Mouse (Mus musculus) hindbrain, embryonic 14.5 days (tissue): ENCODE measurements at regions not wholly inside any gene's neighbourhood (a gene's known extent, or its start where the extent isn't known, plus 50 kb on each side); places are given as distances from the start of the nearest gene placed in this dataset.
A peak's percentile ranks its signal among the peaks of the same experiment; 100 is the strongest.

Experiments used
- ATAC-seq: fragments of 200-750 bp; cut with Nextera tagmentation; 2 replicates; pipeline ENCODE4 v1.8.0; 2017; ENCODE audit warnings: moderate number of reproducible peaks, mild to moderate bottlenecking, moderate TSS enrichment, moderate library complexity; ENCODE audit not compliant: low FRiP score
- DNase-seq: peaks from one replicate; pipeline ENCODE4 v3.0.0-alpha.2; 2015; ENCODE audit warnings: low spot score
- H3K27ac ChIP-seq: fragments of 300-500 bp; sonication (generic); 2 replicates; pipeline ENCODE4 v1.5.1; 2014; ENCODE audit warnings: mild to moderate bottlenecking, moderate library complexity
- H3K27me3 ChIP-seq: fragments of 300-500 bp; sonication (generic); 2 replicates; pipeline ENCODE4 v1.6.1; 2014; ENCODE audit warnings: mild to moderate bottlenecking, low read length, mixed read lengths; ENCODE audit not compliant: control insufficient read depth, insufficient read depth
- H3K36me3 ChIP-seq: fragments of 300-500 bp; sonication (generic); replicated peaks from 2 replicates; pipeline ENCODE4 v1.6.1; 2014; ENCODE audit not compliant: control insufficient read depth, insufficient read depth
- H3K4me1 ChIP-seq: fragments of 300-500 bp; sonication (generic); replicated peaks from 2 replicates; pipeline ENCODE4 v1.6.1; 2014; ENCODE audit warnings: antibody characterized with exemption, low read length, mixed read lengths; ENCODE audit not compliant: control insufficient read depth, insufficient read depth
- H3K4me2 ChIP-seq: fragments of 300-500 bp; sonication (generic); replicated peaks from 2 replicates; pipeline ENCODE4 v1.6.1; 2014; ENCODE audit warnings: mild to moderate bottlenecking, moderate library complexity
- H3K4me3 ChIP-seq: fragments of 300-500 bp; sonication (generic); replicated peaks from 2 replicates; pipeline ENCODE4 v1.5.1; 2014; ENCODE audit warnings: mild to moderate bottlenecking, low read length
- H3K9ac ChIP-seq: fragments of 300-500 bp; sonication (generic); 2 replicates; pipeline ENCODE4 v1.6.1; 2014
- H3K9me3 ChIP-seq: fragments of 300-500 bp; sonication (generic); 2 replicates; pipeline ENCODE4 v1.6.1; 2016; ENCODE audit warnings: low read length; ENCODE audit not compliant: control insufficient read depth
- WGBS: fragments of 180-500 bp; shearing (Covaris S2); extraction: QIAGEN DNeasy Blood & Tissue Kit; methylation state at CpG from one replicate; pipeline ENCODE4 v1.1.7; 2014; 5-methylcytosine and 5-hydroxymethylcytosine counted together

GRCm38 (mm10) chr6:51667022-51667421 lies 143.3 kb downstream of the Snx10 start:
- Histone ChIP-seq H3K9ac (no peak overlapping the region), H3K9me3 (peaks cover 14% of the 10 kb centered on the region; the same call in 1 of the 2 replicates), H3K4me2 (no peak overlapping the region), H3K4me3 (no peak overlapping the region), H3K36me3 (no peaks in the 10 kb centered on the region), H3K27ac (no peak overlapping the region), H3K27me3 (no peaks in the 10 kb centered on the region), H3K4me1 (no peaks in the 10 kb centered on the region)
- WGBS, result 87% methylated on average over 3 of the region's 3 CpGs
- ATAC-seq (no peak), DNase-seq (no peak)

- peak; percentile 43; the same call in 1 of the 2 replicates for ATAC-seq
- Histone ChIP-seq H3K27ac (peak overlapping the region; percentile 61), H3K4me2 (peak overlapping the region; percentile 14; the same call in 1 of the 2 replicates), H3K9me3 (no peaks in the 10 kb centered on the region), H3K27me3 (no peaks in the 10 kb centered on the region), H3K9ac (no peak overlapping the region), H3K4me1 (peaks cover 17% of the 10 kb centered on the region), H3K4me3 (no peak overlapping the region), H3K36me3 (no peaks in the 10 kb centered on the region)
- WGBS, result 43% methylated on average over 13 of the region's 13 CpGs
- DNase-seq, result peak; percentile 59
These were observed 151.7 kb downstream of the Snx10 start for GRCm38 (mm10) chr6:51675342-51675945.

GRCm38 (mm10) chr6:51677162-51677996 lies 153.7 kb downstream of the Snx10 start:
- ATAC-seq, result no peak
- H3K27ac ChIP-seq, result peak overlapping the region; percentile 61
- 83% methylated on average over 12 of the region's 12 CpGs for WGBS

GRCm38 (mm10) chr6:51678743-51679142 lies 155.0 kb downstream of the Snx10 start:
- no peaks in the 10 kb centered on the region for H3K9me3 ChIP-seq
- WGBS, result 95% methylated on average over 3 of the region's 3 CpGs
- ATAC-seq (no peak), DNase-seq (no peak)
- H3K27ac ChIP-seq, result no peak overlapping the region
- H3K4me2 ChIP-seq, result no peak overlapping the region
- no peaks in the 10 kb centered on the region for H3K27me3 ChIP-seq
- no peaks in the 10 kb centered on the region for H3K36me3 ChIP-seq
- no peak overlapping the region for H3K4me3 ChIP-seq
- H3K4me1 ChIP-seq, result peaks cover 17% of the 10 kb centered on the region
- H3K9ac ChIP-seq, result no peak overlapping the region

More at GRCm38 (mm10) chr6:51677162-51677996, 153.7 kb downstream of the Snx10 start:
- DNase-seq, result no peak
- H3K27me3 ChIP-seq, result no peaks in the 10 kb centered on the region
- H3K4me3 ChIP-seq, result no peak overlapping the region
- no peaks in the 10 kb centered on the region for H3K36me3 ChIP-seq
- no peaks in the 10 kb centered on the region for H3K9me3 ChIP-seq
- no peak overlapping the region for H3K4me2 ChIP-seq
- no peak overlapping the region for H3K9ac ChIP-seq
- H3K4me1 ChIP-seq, result peaks cover 17% of the 10 kb centered on the region

- WGBS, result 80% methylated on average over 10 of the region's 10 CpGs
- Histone ChIP-seq H3K4me1 (peaks cover 16% of the 10 kb centered on the region), H3K9me3 (no peaks in the 10 kb centered on the region), H3K4me3 (no peak overlapping the region), H3K36me3 (no peaks in the 10 kb centered on the region), H3K9ac (no peak overlapping the region), H3K27me3 (no peaks in the 10 kb centered on the region), H3K27ac (no peak overlapping the region), H3K4me2 (no peak overlapping the region)
- ATAC-seq, result no peak
- no peak for DNase-seq
These were observed 156.6 kb downstream of the Snx10 start for GRCm38 (mm10) chr6:51680239-51680857.

GRCm38 (mm10) chr6:51683131-51683530 lies 159.4 kb downstream of the Snx10 start:
- H3K36me3 ChIP-seq, result no peaks in the 10 kb centered on the region
- H3K9ac ChIP-seq, result no peak overlapping the region
- no peaks in the 10 kb centered on the region for H3K4me1 ChIP-seq
- ATAC-seq (no peak), DNase-seq (no peak)
- no peak overlapping the region for H3K4me2 ChIP-seq
- H3K9me3 ChIP-seq, result no peaks in the 10 kb centered on the region
- H3K27ac ChIP-seq, result no peak overlapping the region
- WGBS, result 95% methylated on average over 5 of the region's 5 CpGs
- no peak overlapping the region for H3K4me3 ChIP-seq
- no peaks in the 10 kb centered on the region for H3K27me3 ChIP-seq

GRCm38 (mm10) chr6:51685651-51686287 lies 162.1 kb downstream of the Snx10 start:
- no peak overlapping the region for H3K4me3 ChIP-seq
- no peak overlapping the region for H3K9ac ChIP-seq
- H3K4me2 ChIP-seq, result no peak overlapping the region
- no peaks in the 10 kb centered on the region for H3K36me3 ChIP-seq
- DNase-seq, result no peak
- no peaks in the 10 kb centered on the region for H3K27me3 ChIP-seq
- H3K4me1 ChIP-seq, result no peaks in the 10 kb centered on the region
- 66% methylated on average over 8 of the region's 8 CpGs for WGBS
- no peak for ATAC-seq
- no peak overlapping the region for H3K27ac ChIP-seq
- no peaks in the 10 kb centered on the region for H3K9me3 ChIP-seq

- Histone ChIP-seq H3K27me3 (no peaks in the 10 kb centered on the region), H3K27ac (no peak overlapping the region), H3K4me1 (no peaks in the 10 kb centered on the region), H3K9ac (no peak overlapping the region), H3K36me3 (no peaks in the 10 kb centered on the region), H3K4me3 (no peak overlapping the region), H3K4me2 (no peak overlapping the region), H3K9me3 (no peaks in the 10 kb centered on the region)
- ATAC-seq (no peak), DNase-seq (no peak)
- 87% methylated on average over 13 of the region's 13 CpGs for WGBS
These were observed 167.3 kb downstream of the Snx10 start for GRCm38 (mm10) chr6:51690795-51691563.
